Mouse (Mus musculus): ENCODE results near the gene Serpine2. TPM values are rescaled to one million over a fixed set of nuclear protein-coding genes. Genes with fewer than 3 reads are reported as not detected.
A peak's percentile ranks its signal among the peaks of the same experiment; 100 is the strongest.

Serpine2 gene
- polyA plus RNA-seq, 1 experiment, result 0.02 TPM

- TF ChIP-seq TAL1 (IDR thresholded peaks at IDR 0.05; ENCODE audit: low read length) (no peak), GATA1 (IDR thresholded peaks at IDR 0.05; ENCODE audit: low read length) (no peak)
Observed at GRCm38 (mm10) chr1:79761106-79761916, 99.7 kb downstream of the Serpine2 start.

GRCm38 (mm10) chr1:79760656-79761055 is 100.3 kb downstream of the Serpine2 start:
- Histone ChIP-seq H3K36me3 (ENCODE audit: control insufficient read depth) (no peaks in the 10 kb centered on the region), H3K4me3 (replicated peaks) (peak overlapping the region; percentile 72), H3K9me3 (ENCODE audit: control insufficient read depth, low read length) (no peaks in the 10 kb centered on the region), H3K4me1 (ENCODE audit: control insufficient read depth) (peaks cover 37% of the 10 kb centered on the region), H3K27me3 (ENCODE audit: control insufficient read depth) (no peaks in the 10 kb centered on the region)
- TF ChIP-seq TAL1 (IDR thresholded peaks at IDR 0.05; ENCODE audit: low read length) (no peak), GATA1 (IDR thresholded peaks at IDR 0.05; ENCODE audit: low read length) (no peak)

More at GRCm38 (mm10) chr1:79761106-79761916, 99.7 kb downstream of the Serpine2 start:
- H3K4me3 ChIP-seq (replicated peaks), result peak overlapping the region; percentile 72
- no peaks in the 10 kb centered on the region for H3K27me3 ChIP-seq (ENCODE audit: control insufficient read depth)
- no peaks in the 10 kb centered on the region for H3K9me3 ChIP-seq (ENCODE audit: control insufficient read depth, low read length)
- H3K4me1 ChIP-seq (ENCODE audit: control insufficient read depth), result peaks cover 37% of the 10 kb centered on the region
- no peaks in the 10 kb centered on the region for H3K36me3 ChIP-seq (ENCODE audit: control insufficient read depth)

- Histone ChIP-seq H3K36me3 (ENCODE audit: control insufficient read depth) (no peaks in the 10 kb centered on the region), H3K27me3 (ENCODE audit: control insufficient read depth) (no peaks in the 10 kb centered on the region), H3K4me1 (ENCODE audit: control insufficient read depth) (peaks cover 35% of the 10 kb centered on the region), H3K4me3 (replicated peaks) (no peak overlapping the region), H3K9me3 (ENCODE audit: control insufficient read depth, low read length) (no peaks in the 10 kb centered on the region)
- TF ChIP-seq TAL1 (IDR thresholded peaks at IDR 0.05; ENCODE audit: low read length) (no peak), GATA1 (IDR thresholded peaks at IDR 0.05; ENCODE audit: low read length) (no peak)
Observed at GRCm38 (mm10) chr1:79759436-79759972, 101.5 kb downstream of the Serpine2 start.

GRCm38 (mm10) chr1:79759006-79759405 is 102.0 kb downstream of the Serpine2 start:
- Histone ChIP-seq H3K9me3 (ENCODE audit: control insufficient read depth, low read length) (no peaks in the 10 kb centered on the region), H3K27me3 (ENCODE audit: control insufficient read depth) (no peaks in the 10 kb centered on the region), H3K36me3 (ENCODE audit: control insufficient read depth) (no peaks in the 10 kb centered on the region), H3K4me3 (replicated peaks) (no peak overlapping the region), H3K4me1 (ENCODE audit: control insufficient read depth) (peaks cover 32% of the 10 kb centered on the region)
- TF ChIP-seq GATA1 (IDR thresholded peaks at IDR 0.05; ENCODE audit: low read length), result no peak

- Histone ChIP-seq H3K4me3 (replicated peaks) (no peak overlapping the region), H3K4me1 (ENCODE audit: control insufficient read depth) (peaks cover 20% of the 10 kb centered on the region), H3K9me3 (ENCODE audit: control insufficient read depth, low read length) (no peaks in the 10 kb centered on the region), H3K27me3 (ENCODE audit: control insufficient read depth) (no peaks in the 10 kb centered on the region), H3K36me3 (ENCODE audit: control insufficient read depth) (no peaks in the 10 kb centered on the region)
- TF ChIP-seq GATA1 (IDR thresholded peaks at IDR 0.05; ENCODE audit: low read length) (no peak), TAL1 (IDR thresholded peaks at IDR 0.05; ENCODE audit: low read length) (no peak)
Observed at GRCm38 (mm10) chr1:79757597-79757996, 103.4 kb downstream of the Serpine2 start.

DNA sequence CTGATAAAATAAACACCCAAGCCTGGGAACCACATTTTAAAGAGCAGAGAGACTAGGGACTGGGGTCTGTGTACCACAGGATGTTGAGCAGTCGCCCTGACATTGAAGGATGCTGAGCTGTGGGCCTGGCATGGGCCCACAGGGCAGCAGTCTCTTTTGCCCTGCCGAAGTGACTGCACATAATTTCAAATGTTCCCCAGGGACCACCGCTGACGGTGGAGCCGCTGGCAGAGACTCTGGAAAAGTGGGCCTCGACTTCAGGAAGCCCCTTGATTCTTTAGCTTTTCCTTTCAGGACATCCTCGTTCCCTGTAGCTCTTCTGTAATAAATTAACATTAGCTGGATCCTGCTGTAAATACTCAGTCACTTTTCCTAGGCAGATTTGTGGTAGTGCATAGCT is 103.8 kb downstream of the Serpine2 start:
- H3K4me3 ChIP-seq (replicated peaks), result no peak overlapping the region
- no peaks in the 10 kb centered on the region for H3K27me3 ChIP-seq (ENCODE audit: control insufficient read depth)
- H3K4me1 ChIP-seq (ENCODE audit: control insufficient read depth), result peaks cover 16% of the 10 kb centered on the region
- H3K36me3 ChIP-seq (ENCODE audit: control insufficient read depth), result no peaks in the 10 kb centered on the region
- no peaks in the 10 kb centered on the region for H3K9me3 ChIP-seq (ENCODE audit: control insufficient read depth, low read length)
- TF ChIP-seq GATA1 (IDR thresholded peaks at IDR 0.05; ENCODE audit: low read length), result no peak
- no peak for TF ChIP-seq TAL1 (IDR thresholded peaks at IDR 0.05; ENCODE audit: low read length)

DNA sequence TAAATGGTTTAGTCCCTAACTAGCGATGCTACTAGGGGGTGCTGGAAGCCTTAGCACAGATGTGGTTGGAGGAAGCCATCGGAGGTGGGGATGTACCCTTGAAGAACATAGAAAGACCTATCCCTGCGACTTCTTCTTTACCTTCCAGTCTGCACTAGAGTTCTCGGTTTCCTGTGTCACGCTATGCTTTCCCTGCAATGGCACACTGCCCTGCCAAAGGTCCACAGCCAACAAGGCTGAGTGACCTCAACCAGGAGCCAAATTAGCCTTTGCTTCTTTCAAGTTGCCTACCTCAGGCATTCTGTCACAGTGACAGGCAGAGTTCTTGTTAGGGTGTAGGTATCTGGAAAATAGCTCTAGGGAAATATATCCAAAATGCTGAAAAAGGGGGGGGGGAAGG is 104.6 kb downstream of the Serpine2 start:
- Histone ChIP-seq H3K36me3 (ENCODE audit: control insufficient read depth) (no peaks in the 10 kb centered on the region), H3K4me3 (replicated peaks) (no peak overlapping the region), H3K4me1 (ENCODE audit: control insufficient read depth) (peaks cover 10% of the 10 kb centered on the region), H3K9me3 (ENCODE audit: control insufficient read depth, low read length) (no peaks in the 10 kb centered on the region), H3K27me3 (ENCODE audit: control insufficient read depth) (no peaks in the 10 kb centered on the region)
- TF ChIP-seq GATA1 (IDR thresholded peaks at IDR 0.05; ENCODE audit: low read length), result no peak
- no peak for TF ChIP-seq TAL1 (IDR thresholded peaks at IDR 0.05; ENCODE audit: low read length)

DNA sequence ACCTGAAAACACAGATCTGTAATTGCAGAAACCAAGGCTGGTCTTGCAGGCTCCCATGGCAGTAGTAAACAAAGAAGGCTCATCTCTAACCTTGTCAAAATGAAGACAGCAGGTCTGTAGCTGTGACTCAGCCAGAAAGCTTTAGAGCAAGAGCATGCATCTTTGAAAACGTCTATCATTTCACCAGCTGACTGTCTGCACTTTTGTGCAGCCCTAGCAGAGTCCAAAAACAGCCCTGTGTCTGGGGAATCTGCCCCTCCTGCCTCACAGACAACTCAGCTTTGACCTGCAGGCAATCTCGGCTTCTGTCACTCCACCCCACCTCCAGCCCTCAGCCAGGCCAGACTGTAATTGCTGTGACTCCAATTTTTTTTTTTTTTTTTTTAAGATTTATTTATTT is 105.6 kb downstream of the Serpine2 start:
- Histone ChIP-seq H3K36me3 (ENCODE audit: control insufficient read depth) (no peaks in the 10 kb centered on the region), H3K4me1 (ENCODE audit: control insufficient read depth) (no peaks in the 10 kb centered on the region; the same call in 1 of the 2 replicates), H3K27me3 (ENCODE audit: control insufficient read depth) (no peaks in the 10 kb centered on the region), H3K4me3 (replicated peaks) (no peak overlapping the region), H3K9me3 (ENCODE audit: control insufficient read depth, low read length) (peaks cover under 1% of the 10 kb centered on the region; the same call in 1 of the 2 replicates)
- TF ChIP-seq TAL1 (IDR thresholded peaks at IDR 0.05; ENCODE audit: low read length), result no peak
- no peak for TF ChIP-seq GATA1 (IDR thresholded peaks at IDR 0.05; ENCODE audit: low read length)

GRCm38 (mm10) chr1:79754936-79755335 is 106.0 kb downstream of the Serpine2 start:
- Histone ChIP-seq H3K36me3 (ENCODE audit: control insufficient read depth) (no peaks in the 10 kb centered on the region), H3K4me1 (ENCODE audit: control insufficient read depth) (no peaks in the 10 kb centered on the region), H3K27me3 (ENCODE audit: control insufficient read depth) (no peaks in the 10 kb centered on the region), H3K9me3 (ENCODE audit: control insufficient read depth, low read length) (peaks cover 2% of the 10 kb centered on the region; the same call in 1 of the 2 replicates), H3K4me3 (replicated peaks) (no peak overlapping the region)
- no peak for TF ChIP-seq TAL1 (IDR thresholded peaks at IDR 0.05; ENCODE audit: low read length)
- no peak for TF ChIP-seq GATA1 (IDR thresholded peaks at IDR 0.05; ENCODE audit: low read length)

Measured in erythroblast, embryonic 14.5 days (primary cell).